Mouse (Mus musculus) heart, embryonic 16.5 days (tissue): ENCODE measurements at regions not wholly inside any gene's neighbourhood (a gene's known extent, or its start where the extent isn't known, plus 50 kb on each side); places are given as distances from the start of the nearest gene placed in this dataset.

Experiments used
- ATAC-seq: fragments of 200-750 bp; cut with Nextera tagmentation; replicated peaks from 2 replicates; pipeline ENCODE4 v1.8.0; 2017; ENCODE audit warnings: moderate number of reproducible peaks; ENCODE audit not compliant: insufficient read depth, low FRiP score; ENCODE audit errors: extremely low read depth
- H3K27ac ChIP-seq: fragments of 300-500 bp; sonication (generic); 2 replicates; pipeline ENCODE4 v1.5.1; 2014; ENCODE audit warnings: mild to moderate bottlenecking, low read length, control low read depth, moderate library complexity
- H3K27me3 ChIP-seq: fragments of 300-500 bp; sonication (generic); 2 replicates; pipeline ENCODE4 v1.6.1; 2014; ENCODE audit warnings: low read length, mixed read lengths; ENCODE audit not compliant: control insufficient read depth, insufficient read depth
- H3K36me3 ChIP-seq: fragments of 300-500 bp; sonication (generic); 2 replicates; pipeline ENCODE4 v1.6.1; 2014; ENCODE audit not compliant: control insufficient read depth, insufficient read depth
- H3K4me1 ChIP-seq: fragments of 300-500 bp; sonication (generic); 2 replicates; pipeline ENCODE4 v1.6.1; 2014; ENCODE audit warnings: low read length, mixed read lengths; ENCODE audit not compliant: control insufficient read depth, insufficient read depth
- H3K4me2 ChIP-seq: fragments of 300-500 bp; sonication (generic); 2 replicates; pipeline ENCODE4 v1.6.1; 2014; ENCODE audit warnings: low read depth, mild to moderate bottlenecking, control low read depth, low read length
- H3K4me3 ChIP-seq: fragments of 300-500 bp; sonication (generic); 2 replicates; pipeline ENCODE4 v1.5.1; 2014; ENCODE audit warnings: mild to moderate bottlenecking, control low read depth, low read length
- H3K9ac ChIP-seq: fragments of 300-500 bp; sonication (generic); 2 replicates; pipeline ENCODE4 v1.6.1; 2014; ENCODE audit warnings: low read length, control low read depth
- H3K9me3 ChIP-seq: fragments of 300-500 bp; sonication (generic); replicated peaks from 2 replicates; pipeline ENCODE4 v1.6.1; 2016; ENCODE audit warnings: low read length; ENCODE audit not compliant: control insufficient read depth
- WGBS: fragments of 180-500 bp; shearing (Covaris S2); extraction: QIAGEN DNeasy Blood & Tissue Kit; methylation state at CpG from one replicate; pipeline ENCODE4 v1.1.7; 2014; 5-methylcytosine and 5-hydroxymethylcytosine counted together

- Histone ChIP-seq H3K36me3 (no peaks in the 10 kb centered on the region), H3K4me3 (no peak overlapping the region), H3K27me3 (no peaks in the 10 kb centered on the region), H3K9me3 (peaks cover 8% of the 10 kb centered on the region), H3K9ac (no peak overlapping the region), H3K27ac (peak overlapping the region; percentile 85), H3K4me2 (peak overlapping the region; percentile 27; the same call in 1 of the 2 replicates), H3K4me1 (peaks cover 4% of the 10 kb centered on the region; the same call in 1 of the 2 replicates)
- ATAC-seq: peak; percentile 93
- WGBS: 30% methylated on average over 8 of the region's 8 CpGs
These were observed 260.3 kb downstream of the Tshz3 start for GRCm38 (mm10) chr7:36958255-36958654.

GRCm38 (mm10) chr7:36971772-36972171 lies 273.9 kb downstream of the Tshz3 start:
- no peak for ATAC-seq
- H3K9ac ChIP-seq: no peak overlapping the region
- 76% methylated on average over 7 of the region's 7 CpGs for WGBS
- no peaks in the 10 kb centered on the region for H3K36me3 ChIP-seq
- no peak overlapping the region for H3K27ac ChIP-seq
- no peaks in the 10 kb centered on the region for H3K9me3 ChIP-seq
- no peaks in the 10 kb centered on the region for H3K27me3 ChIP-seq
- no peak overlapping the region for H3K4me3 ChIP-seq
- H3K4me2 ChIP-seq: no peak overlapping the region
- no peaks in the 10 kb centered on the region for H3K4me1 ChIP-seq

- no peak overlapping the region for H3K9ac ChIP-seq
- no peaks in the 10 kb centered on the region for H3K27me3 ChIP-seq
- H3K9me3 ChIP-seq: no peaks in the 10 kb centered on the region
- H3K4me2 ChIP-seq: no peak overlapping the region
- WGBS: 53% methylated on average over 10 of the region's 10 CpGs
- ATAC-seq: no peak
- H3K4me3 ChIP-seq: no peak overlapping the region
- no peaks in the 10 kb centered on the region for H3K4me1 ChIP-seq
- H3K27ac ChIP-seq: no peak overlapping the region
- H3K36me3 ChIP-seq: no peaks in the 10 kb centered on the region
These were observed 275.9 kb downstream of the Tshz3 start for GRCm38 (mm10) chr7:36973654-36974320.

- H3K4me3 ChIP-seq: no peak overlapping the region
- H3K9me3 ChIP-seq: no peaks in the 10 kb centered on the region
- H3K27ac ChIP-seq: no peak overlapping the region
- H3K36me3 ChIP-seq: no peaks in the 10 kb centered on the region
- no peak for ATAC-seq
- no peak overlapping the region for H3K9ac ChIP-seq
- no peaks in the 10 kb centered on the region for H3K27me3 ChIP-seq
- H3K4me1 ChIP-seq: no peaks in the 10 kb centered on the region
- no peak overlapping the region for H3K4me2 ChIP-seq
- WGBS: 44% methylated on average over 4 of the region's 4 CpGs
These were observed 276.7 kb downstream of the Tshz3 start for GRCm38 (mm10) chr7:36974573-36974972.

GRCm38 (mm10) chr7:36975475-36975874 lies 277.6 kb downstream of the Tshz3 start:
- Histone ChIP-seq H3K4me3 (no peak overlapping the region), H3K27ac (no peak overlapping the region), H3K9ac (no peak overlapping the region), H3K4me2 (peak overlapping the region; percentile 23; the same call in 1 of the 2 replicates), H3K27me3 (no peaks in the 10 kb centered on the region), H3K4me1 (no peaks in the 10 kb centered on the region), H3K9me3 (no peaks in the 10 kb centered on the region; the same call in 1 of the 2 replicates), H3K36me3 (no peaks in the 10 kb centered on the region)
- ATAC-seq: no peak
- WGBS: 9% methylated on average over 5 of the region's 5 CpGs

- no peak for ATAC-seq
- WGBS: 77% methylated on average over 12 of the region's 12 CpGs
- Histone ChIP-seq H3K9me3 (no peaks in the 10 kb centered on the region; the same call in 1 of the 2 replicates), H3K4me1 (no peaks in the 10 kb centered on the region), H3K4me3 (no peak overlapping the region), H3K9ac (no peak overlapping the region), H3K27ac (no peak overlapping the region), H3K27me3 (no peaks in the 10 kb centered on the region), H3K36me3 (no peaks in the 10 kb centered on the region), H3K4me2 (no peak overlapping the region)
These were observed 279.9 kb downstream of the Tshz3 start for GRCm38 (mm10) chr7:36977819-36978218.

- Histone ChIP-seq H3K36me3 (no peaks in the 10 kb centered on the region), H3K9me3 (0 out of 2 replicates have a peak, but pooled peaks cover 3% of the 10 kb centered on the region), H3K4me2 (no peak overlapping the region), H3K4me1 (no peaks in the 10 kb centered on the region), H3K9ac (no peak overlapping the region), H3K4me3 (no peak overlapping the region), H3K27me3 (no peaks in the 10 kb centered on the region), H3K27ac (no peak overlapping the region)
- 69% methylated on average over 1 of the region's 1 CpGs for whole genome bisulfite sequencing
- ATAC-seq: no peak
These were observed 291.5 kb downstream of the Tshz3 start for GRCm38 (mm10) chr7:36989380-36989779.

- Histone ChIP-seq H3K4me2 (no peak overlapping the region), H3K9ac (no peak overlapping the region), H3K27ac (0 out of 2 replicates have a peak overlapping the region, but pooled peaks have one; percentile 20), H3K36me3 (no peaks in the 10 kb centered on the region), H3K4me1 (no peaks in the 10 kb centered on the region), H3K27me3 (no peaks in the 10 kb centered on the region), H3K4me3 (no peak overlapping the region), H3K9me3 (no peaks in the 10 kb centered on the region)
- WGBS: 64% methylated on average over 5 of the region's 5 CpGs
- ATAC-seq: no peak
These were observed 306.7 kb downstream of the Tshz3 start for GRCm38 (mm10) chr7:37004601-37005000.

GRCm38 (mm10) chr7:37005701-37006100 lies 307.8 kb downstream of the Tshz3 start:
- no peak overlapping the region for H3K27ac ChIP-seq

More at GRCm38 (mm10) chr7:37005701-37006100, 307.8 kb downstream of the Tshz3 start:
- Histone ChIP-seq H3K9ac (no peak overlapping the region), H3K4me2 (no peak overlapping the region), H3K4me1 (no peaks in the 10 kb centered on the region; the same call in 1 of the 2 replicates), H3K36me3 (no peaks in the 10 kb centered on the region), H3K9me3 (no peaks in the 10 kb centered on the region), H3K27me3 (no peaks in the 10 kb centered on the region), H3K4me3 (no peak overlapping the region)
- no peak for ATAC-seq
- 85% methylated on average over 2 of the region's 2 CpGs for WGBS
